Mouse (Mus musculus): Measurements from ENCODE around the gene Ugcg. TPM values are rescaled to one million over a fixed set of nuclear protein-coding genes. Genes with fewer than 3 reads are reported as not detected.

Gene Ugcg
- total and polyA plus RNA-seq, 2 experiments from 2014 or later, result 18.5 to 66.4 TPM

DNA sequence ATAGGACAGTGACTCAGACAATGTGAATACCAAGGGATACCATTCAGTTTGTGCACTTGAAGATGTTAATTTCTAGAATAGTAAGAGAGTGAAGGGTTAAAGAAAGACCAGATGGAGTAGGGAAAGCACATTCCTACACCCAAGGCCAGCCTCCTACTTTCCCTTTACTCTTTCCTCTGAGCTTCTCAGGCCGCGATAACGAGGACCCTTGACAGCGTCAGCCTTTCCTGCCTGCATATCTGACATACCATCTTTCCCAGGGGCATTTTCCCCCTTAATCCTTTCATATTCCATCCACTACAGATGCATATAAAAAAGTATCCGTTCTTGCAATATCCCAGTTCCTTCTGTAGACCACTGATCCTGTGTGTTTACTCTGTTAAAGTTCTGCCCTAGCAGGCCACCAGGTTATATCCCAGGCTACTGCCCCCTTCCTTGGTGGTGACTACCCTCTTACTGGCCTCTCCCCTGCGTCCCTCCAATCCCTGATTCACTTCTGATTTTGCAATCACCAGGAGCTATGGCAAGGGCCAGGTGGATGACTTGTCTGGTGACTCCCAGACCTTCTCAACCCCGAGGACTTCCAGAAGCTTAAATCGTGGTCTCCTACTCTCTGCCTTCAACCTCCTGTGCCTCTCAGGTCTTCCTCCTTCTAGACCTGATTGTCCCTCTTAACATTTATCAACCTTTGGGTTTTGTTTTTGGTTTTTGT, 27.9 kb upstream of the Ugcg start:
- ATAC-seq (no peak), DNase-seq (no peak)
- Histone ChIP-seq H3K27ac (ENCODE audit: low read depth, low read length) (no peak overlapping the region), H3K4me3 (ENCODE audit: low read depth, low read length) (no peak overlapping the region), H3K36me3 (ENCODE audit: insufficient read depth) (no peaks in the 10 kb centered on the region), H3K4me2 (ENCODE audit: low read depth) (no peak overlapping the region), H3K4me1 (ENCODE audit: insufficient read depth) (no peaks in the 10 kb centered on the region), H3K27me3 (ENCODE audit: insufficient read depth, low read length) (no peaks in the 10 kb centered on the region), H3K9me3 (ENCODE audit: low read length) (no peaks in the 10 kb centered on the region), H3K9ac (no peak overlapping the region)
- TF ChIP-seq CTCF (IDR thresholded peaks at IDR 0.05; ENCODE audit: low read depth), result no peak
- WGBS, result 80% methylated on average over 8 of the region's 8 CpGs

DNA sequence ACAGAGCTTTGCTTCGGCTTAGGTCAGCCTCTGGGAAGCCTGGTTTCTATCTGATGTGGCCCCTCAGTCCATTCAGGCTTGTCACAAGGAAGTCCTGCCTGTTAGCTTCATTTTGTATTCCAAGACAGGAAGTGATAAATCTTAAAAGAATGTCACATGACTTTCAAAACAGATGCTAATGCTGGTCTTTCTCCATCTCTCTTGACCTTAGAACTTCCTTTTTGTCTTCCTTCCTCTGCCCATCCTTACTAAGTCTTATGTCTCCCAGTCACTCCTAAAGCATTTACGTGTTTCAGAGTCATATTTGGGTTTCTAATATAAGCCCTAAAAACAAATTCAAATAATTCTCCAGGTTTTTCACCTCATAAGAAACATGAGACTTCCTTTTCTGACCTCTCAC, 25.0 kb upstream of the Ugcg start:
- no peak overlapping the region for H3K4me2 ChIP-seq (ENCODE audit: low read depth)
- H3K9ac ChIP-seq, result no peak overlapping the region
- no peak for DNase-seq
- H3K36me3 ChIP-seq (ENCODE audit: insufficient read depth), result no peaks in the 10 kb centered on the region
- no peaks in the 10 kb centered on the region for H3K27me3 ChIP-seq (ENCODE audit: insufficient read depth, low read length)
- ATAC-seq, result no peak
- no peak overlapping the region for H3K4me3 ChIP-seq (ENCODE audit: low read depth, low read length)
- no peak for TF ChIP-seq CTCF (IDR thresholded peaks at IDR 0.05; ENCODE audit: low read depth)
- WGBS, result 83% methylated on average over 2 of the region's 2 CpGs
- no peak overlapping the region for H3K27ac ChIP-seq (ENCODE audit: low read depth, low read length)
- no peaks in the 10 kb centered on the region for H3K4me1 ChIP-seq (ENCODE audit: insufficient read depth)
- H3K9me3 ChIP-seq (ENCODE audit: low read length), result no peaks in the 10 kb centered on the region

DNA sequence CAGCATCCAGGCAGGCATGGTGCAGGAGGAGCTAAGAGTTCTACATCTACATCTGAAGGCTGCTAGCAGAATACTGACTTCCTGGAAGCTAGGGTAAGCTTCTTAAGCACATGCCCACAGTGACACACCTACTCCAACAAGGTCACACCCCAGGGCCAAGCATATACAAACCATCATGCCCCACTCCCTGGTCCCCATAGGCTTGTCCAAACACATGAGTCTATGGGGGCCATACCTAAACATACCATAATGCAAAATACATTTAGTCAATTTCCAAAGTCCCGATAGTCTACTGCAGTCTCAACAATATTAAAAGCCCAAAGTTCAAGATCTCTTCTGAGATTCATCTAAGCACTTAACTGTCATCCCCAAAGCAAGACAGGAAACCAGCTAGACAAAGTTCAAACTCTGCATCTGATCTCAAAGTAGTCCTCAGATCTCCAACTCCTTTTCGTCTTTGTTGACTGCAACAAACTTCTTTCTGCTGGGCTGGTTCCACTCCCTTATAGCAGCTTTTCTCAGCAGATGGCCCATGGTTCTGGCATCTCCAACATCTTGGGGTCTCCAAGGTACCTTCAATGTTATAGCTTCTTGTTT, 21.7 kb upstream of the Ugcg start:
- no peak for TF ChIP-seq CTCF (IDR thresholded peaks at IDR 0.05; ENCODE audit: low read depth)
- 96% methylated on average over 2 of the region's 2 CpGs for WGBS
- Histone ChIP-seq H3K4me3 (ENCODE audit: low read depth, low read length) (no peak overlapping the region), H3K4me2 (ENCODE audit: low read depth) (no peak overlapping the region), H3K27me3 (ENCODE audit: insufficient read depth, low read length) (no peaks in the 10 kb centered on the region), H3K4me1 (ENCODE audit: insufficient read depth) (no peaks in the 10 kb centered on the region), H3K36me3 (ENCODE audit: insufficient read depth) (no peaks in the 10 kb centered on the region), H3K27ac (ENCODE audit: low read depth, low read length) (no peak overlapping the region), H3K9ac (no peak overlapping the region), H3K9me3 (ENCODE audit: low read length) (no peaks in the 10 kb centered on the region)
- ATAC-seq (no peak), DNase-seq (no peak)

DNA sequence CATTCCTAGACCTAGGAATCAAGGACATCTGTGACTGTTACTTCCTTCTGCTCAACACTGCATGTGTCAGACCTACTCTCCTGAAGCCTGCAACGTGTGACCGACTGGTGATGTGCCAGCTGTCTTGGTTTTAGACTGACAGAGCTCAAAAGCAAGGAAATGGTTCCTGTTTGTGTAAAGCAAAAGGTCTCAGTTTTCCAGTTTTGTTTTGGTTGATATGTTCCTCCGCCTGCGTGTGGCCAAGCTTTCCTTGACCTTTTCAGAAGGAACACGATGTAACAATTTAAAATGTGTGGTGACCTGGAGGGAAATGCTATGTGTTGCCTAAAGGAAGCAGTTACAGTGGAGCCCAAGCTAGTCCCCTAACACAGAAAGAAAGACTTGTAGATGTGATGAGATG, 19.1 kb upstream of the Ugcg start:
- H3K4me3 ChIP-seq (ENCODE audit: low read depth, low read length), result no peak overlapping the region
- no peaks in the 10 kb centered on the region for H3K4me1 ChIP-seq (ENCODE audit: insufficient read depth)
- ATAC-seq (no peak), DNase-seq (no peak)
- H3K27me3 ChIP-seq (ENCODE audit: insufficient read depth, low read length), result no peaks in the 10 kb centered on the region
- WGBS, result 78% methylated on average over 5 of the region's 5 CpGs
- TF ChIP-seq CTCF (IDR thresholded peaks at IDR 0.05; ENCODE audit: low read depth), result no peak
- no peaks in the 10 kb centered on the region for H3K9me3 ChIP-seq (ENCODE audit: low read length)
- no peak overlapping the region for H3K27ac ChIP-seq (ENCODE audit: low read depth, low read length)
- no peak overlapping the region for H3K9ac ChIP-seq
- H3K4me2 ChIP-seq (ENCODE audit: low read depth), result no peak overlapping the region
- H3K36me3 ChIP-seq (ENCODE audit: insufficient read depth), result no peaks in the 10 kb centered on the region

DNA sequence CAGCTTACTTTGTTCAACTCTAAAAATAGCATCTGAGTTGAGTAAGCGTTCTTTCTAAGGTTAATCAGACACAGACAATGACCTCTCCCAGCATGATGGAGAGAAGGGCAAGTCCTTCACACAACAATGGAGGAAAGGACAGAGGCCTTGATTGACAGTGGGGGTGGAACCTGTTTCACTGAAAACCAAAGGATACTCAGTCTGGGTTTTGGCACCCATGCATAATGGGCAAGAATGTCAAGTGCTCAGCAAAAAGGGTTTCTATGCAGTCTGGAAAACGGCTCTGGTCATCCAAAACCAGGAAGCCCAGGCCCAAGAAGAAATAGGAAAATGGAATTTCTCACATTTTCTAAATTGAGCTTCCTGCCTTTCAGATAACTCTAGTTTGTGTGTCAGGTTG, 16.4 kb upstream of the Ugcg start:
- Histone ChIP-seq H3K9me3 (ENCODE audit: low read length) (no peaks in the 10 kb centered on the region), H3K4me3 (ENCODE audit: low read depth, low read length) (no peak overlapping the region), H3K36me3 (ENCODE audit: insufficient read depth) (no peaks in the 10 kb centered on the region), H3K4me1 (ENCODE audit: insufficient read depth) (no peaks in the 10 kb centered on the region), H3K27ac (ENCODE audit: low read depth, low read length) (no peak overlapping the region), H3K27me3 (ENCODE audit: insufficient read depth, low read length) (no peaks in the 10 kb centered on the region), H3K9ac (no peak overlapping the region), H3K4me2 (ENCODE audit: low read depth) (no peak overlapping the region)
- DNase-seq, result no peak
- no peak for TF ChIP-seq CTCF (IDR thresholded peaks at IDR 0.05; ENCODE audit: low read depth)
- WGBS, result 13% methylated on average over 2 of the region's 2 CpGs
- ATAC-seq, result no peak

DNA sequence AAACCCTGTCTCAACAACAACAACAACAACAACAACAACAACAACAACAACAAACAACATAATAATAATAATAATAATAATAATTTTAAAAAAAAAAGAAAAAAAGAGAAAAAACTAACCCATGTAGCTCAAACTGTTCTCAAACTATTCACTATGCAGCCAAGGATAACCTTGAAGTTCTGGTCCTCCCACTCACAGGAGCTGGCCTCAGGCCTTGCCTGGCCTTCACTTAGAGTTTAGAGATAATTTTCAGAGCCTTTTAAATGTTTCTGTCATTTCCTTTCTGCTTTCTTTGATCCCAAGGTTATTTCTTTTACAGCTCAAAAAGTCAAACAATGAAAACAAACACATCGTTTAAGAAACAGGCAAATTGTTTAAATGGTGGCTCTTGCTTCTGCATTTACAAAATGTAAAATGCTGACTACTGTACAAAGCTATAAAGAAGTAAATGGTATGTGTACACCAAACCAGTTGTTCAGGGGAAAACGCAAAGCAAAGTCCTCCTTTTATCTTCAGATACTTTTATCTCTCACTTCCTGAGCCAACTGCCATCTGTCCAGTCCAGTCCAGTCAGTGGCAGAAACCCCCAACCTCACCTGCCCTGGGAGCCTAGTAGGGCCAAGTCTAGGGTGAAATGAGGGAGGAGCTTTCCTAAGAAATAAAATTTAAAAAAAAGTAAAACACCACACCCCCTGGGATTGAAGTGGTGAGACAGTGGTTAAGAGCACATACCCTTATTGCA, 15.7 kb upstream of the Ugcg start:
- H3K27ac ChIP-seq (ENCODE audit: low read depth, low read length), result no peak overlapping the region
- H3K4me2 ChIP-seq (ENCODE audit: low read depth), result no peak overlapping the region
- no peak overlapping the region for H3K4me3 ChIP-seq (ENCODE audit: low read depth, low read length)
- ATAC-seq (no peak), DNase-seq (no peak)
- no peaks in the 10 kb centered on the region for H3K9me3 ChIP-seq (ENCODE audit: low read length)
- H3K4me1 ChIP-seq (ENCODE audit: insufficient read depth), result no peaks in the 10 kb centered on the region
- H3K36me3 ChIP-seq (ENCODE audit: insufficient read depth), result no peaks in the 10 kb centered on the region
- no peaks in the 10 kb centered on the region for H3K27me3 ChIP-seq (ENCODE audit: insufficient read depth, low read length)
- WGBS, result 82% methylated on average over 2 of the region's 2 CpGs
- no peak for TF ChIP-seq CTCF (IDR thresholded peaks at IDR 0.05; ENCODE audit: low read depth)
- no peak overlapping the region for H3K9ac ChIP-seq

DNA sequence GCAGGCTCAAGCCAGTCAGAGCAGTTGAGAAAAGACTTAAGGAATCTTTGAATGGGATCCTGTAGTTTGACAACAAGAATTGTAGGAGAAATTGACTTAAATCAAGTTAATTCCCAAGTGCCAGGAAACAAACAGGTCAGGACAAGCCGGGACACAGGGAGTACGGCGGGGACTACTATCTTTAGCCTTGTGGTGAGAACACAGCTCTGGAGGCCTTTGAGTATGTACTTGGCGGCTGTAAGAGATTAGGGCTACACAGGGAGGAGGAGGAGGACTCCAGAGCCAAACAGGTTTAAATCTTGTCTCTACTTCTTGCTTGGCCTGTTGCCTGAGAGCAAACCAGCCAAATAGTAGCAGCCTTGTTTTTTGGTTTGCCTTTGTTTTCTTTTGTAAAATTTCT, 14.1 kb upstream of the Ugcg start:
- Histone ChIP-seq H3K27ac (ENCODE audit: low read depth, low read length) (no peak overlapping the region), H3K27me3 (ENCODE audit: insufficient read depth, low read length) (no peaks in the 10 kb centered on the region), H3K9ac (no peak overlapping the region), H3K36me3 (ENCODE audit: insufficient read depth) (no peaks in the 10 kb centered on the region), H3K4me1 (ENCODE audit: insufficient read depth) (no peaks in the 10 kb centered on the region), H3K4me3 (ENCODE audit: low read depth, low read length) (no peak overlapping the region), H3K4me2 (ENCODE audit: low read depth) (no peak overlapping the region), H3K9me3 (ENCODE audit: low read length) (no peaks in the 10 kb centered on the region)
- no peak for DNase-seq
- ATAC-seq, result no peak
- whole genome bisulfite sequencing, result 74% methylated on average over 4 of the region's 4 CpGs
- no peak for TF ChIP-seq CTCF (IDR thresholded peaks at IDR 0.05; ENCODE audit: low read depth)

Data from forebrain, postnatal 0 days (tissue).